Mouse (Mus musculus): ENCODE measurements at regions not wholly inside any gene's neighbourhood (a gene's known extent, or its start where the extent isn't known, plus 50 kb on each side); places are given as distances from the start of the nearest gene placed in this dataset.

GRCm38 (mm10) chr9:46737446-46737845 lies 261.1 kb upstream of the Gm4791 start:
- in situ Hi-C loops (cut with MboI, MseI) = loop anchor here (5.0 kb wide), 1 partner anchor 965 kb away; no protein-coding TSS in a partner anchor

GRCm38 (mm10) chr9:46736232-46736631 lies 262.3 kb upstream of the Gm4791 start:
- in situ Hi-C loops (cut with MboI, MseI) = loop anchor here (5.0 kb wide), 1 partner anchor 966 kb away; no protein-coding TSS in a partner anchor

DNA sequence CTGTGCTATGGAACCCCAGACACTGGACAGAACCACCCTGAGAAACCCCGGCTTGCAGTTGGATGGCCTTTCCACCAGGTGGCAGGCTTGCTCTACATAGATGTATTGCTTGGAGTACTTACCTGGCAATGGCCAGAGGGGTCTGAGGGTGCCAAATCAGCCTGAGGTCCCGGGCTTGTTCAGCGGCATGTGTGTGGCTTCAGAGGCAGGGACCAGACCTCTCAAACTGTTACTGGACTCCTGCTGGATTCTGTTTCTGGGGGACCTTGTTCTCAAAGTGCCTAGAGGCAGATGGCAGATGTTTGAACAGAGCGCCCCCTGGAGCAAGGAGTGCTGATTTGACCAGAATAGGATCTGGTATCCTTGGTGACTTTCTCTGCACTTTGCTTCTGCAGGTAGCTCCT lies 262.9 kb upstream of the Gm4791 start:
- in situ Hi-C loops (cut with MboI, MseI) = loop anchor here (5.0 kb wide), 1 partner anchor 967 kb away; no protein-coding TSS in a partner anchor

GRCm38 (mm10) chr9:46728465-46728864 lies 270.1 kb upstream of the Gm4791 start:
- in situ Hi-C loops (cut with MboI, MseI) = no loop called here

DNA sequence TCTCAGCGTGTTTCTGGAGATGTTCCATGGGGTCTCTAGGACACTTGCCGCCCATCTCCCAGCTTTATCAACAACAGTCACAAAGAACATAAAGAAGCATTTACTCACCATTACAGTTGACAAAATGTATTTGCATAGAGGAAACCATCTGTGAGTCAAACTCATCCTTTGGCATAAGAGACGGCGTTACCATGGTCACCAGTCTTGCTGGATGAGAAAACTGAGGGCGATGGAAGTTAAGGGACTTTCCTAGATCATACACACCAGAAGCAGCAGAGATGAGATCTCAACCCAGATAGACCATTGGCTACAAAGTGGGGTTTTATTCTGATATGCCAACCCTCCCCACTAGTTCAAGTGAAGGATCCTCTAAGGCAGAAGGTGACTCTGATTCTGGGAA lies 274.3 kb upstream of the Gm4791 start:
- in situ Hi-C loops (cut with MboI, MseI) = no loop called here

- in situ Hi-C loops (cut with MboI, MseI) = loop anchor here (10.0 kb wide), 1 partner anchor 1881 kb away; no protein-coding TSS in a partner anchor
Observed at GRCm38 (mm10) chr9:46713415-46713814, 285.1 kb upstream of the Gm4791 start.

GRCm38 (mm10) chr9:46704151-46704905 lies 294.2 kb upstream of the Gm4791 start:
- in situ Hi-C loops (cut with MboI, MseI) = no loop called here

DNA sequence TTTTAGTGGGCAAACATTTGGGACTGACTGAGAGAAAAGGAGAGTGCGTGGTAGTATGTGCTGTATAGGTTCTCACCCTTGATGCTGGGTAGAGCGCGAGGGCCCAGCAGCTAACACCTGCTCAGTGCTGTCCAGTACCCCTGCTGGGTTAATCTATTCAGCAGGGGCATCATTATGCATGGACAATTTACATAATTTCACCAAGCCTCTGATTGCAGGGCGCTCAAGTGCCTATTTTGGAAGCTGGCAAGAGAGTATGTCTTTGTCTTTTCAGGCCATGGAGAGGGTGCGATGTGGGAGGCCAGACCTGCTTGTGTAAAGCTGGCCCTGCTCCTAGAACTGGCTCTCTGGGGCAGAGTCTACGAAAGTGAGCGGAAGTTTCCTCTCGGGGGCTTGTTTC lies 294.9 kb upstream of the Gm4791 start:
- in situ Hi-C loops (cut with MboI, MseI) = no loop called here

GRCm38 (mm10) chr9:46702901-46703636 lies 295.5 kb upstream of the Gm4791 start:
- in situ Hi-C loops (cut with MboI, MseI) = no loop called here

DNA sequence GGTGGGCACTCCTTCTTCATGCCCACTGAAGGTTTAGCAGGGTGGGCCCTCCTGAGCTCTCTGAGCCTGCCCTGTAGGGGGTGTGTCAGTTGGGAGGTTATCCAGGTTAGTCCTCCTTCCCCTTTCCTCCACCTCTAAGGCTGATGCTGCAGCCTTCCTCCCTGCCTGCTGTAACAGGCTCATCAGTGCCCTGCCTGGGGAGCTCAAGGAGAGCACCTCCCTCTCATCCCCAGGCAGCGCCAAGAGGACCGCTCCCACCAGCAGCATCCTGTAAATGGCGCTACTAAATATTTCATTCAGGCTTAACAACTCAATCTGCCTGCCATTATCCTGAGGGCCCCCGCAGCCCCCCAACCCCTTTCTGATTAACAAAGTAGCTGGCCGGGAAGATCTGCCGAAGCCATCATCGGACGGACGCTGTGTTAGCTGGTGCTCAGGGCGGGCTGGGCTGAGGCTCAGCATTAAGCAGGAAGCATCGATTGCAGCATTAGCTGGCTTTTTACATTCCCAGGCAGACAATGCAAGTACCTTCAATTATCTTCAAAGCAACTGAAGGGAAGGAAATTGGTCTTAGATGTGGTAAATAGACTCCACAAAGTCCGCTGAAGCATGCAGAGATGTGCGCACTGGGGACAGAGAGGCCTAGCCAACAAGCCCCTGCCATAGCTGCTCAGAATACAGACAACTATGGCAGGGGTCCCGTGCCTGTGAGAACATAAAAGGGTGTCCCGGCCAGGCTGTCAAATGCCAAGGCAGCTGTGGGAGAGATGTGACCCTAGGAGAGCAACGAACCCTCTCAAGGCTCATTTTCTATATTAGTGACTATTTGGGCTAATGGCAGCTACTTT lies 296.3 kb upstream of the Gm4791 start:
- in situ Hi-C loops (cut with MboI, MseI) = no loop called here

DNA sequence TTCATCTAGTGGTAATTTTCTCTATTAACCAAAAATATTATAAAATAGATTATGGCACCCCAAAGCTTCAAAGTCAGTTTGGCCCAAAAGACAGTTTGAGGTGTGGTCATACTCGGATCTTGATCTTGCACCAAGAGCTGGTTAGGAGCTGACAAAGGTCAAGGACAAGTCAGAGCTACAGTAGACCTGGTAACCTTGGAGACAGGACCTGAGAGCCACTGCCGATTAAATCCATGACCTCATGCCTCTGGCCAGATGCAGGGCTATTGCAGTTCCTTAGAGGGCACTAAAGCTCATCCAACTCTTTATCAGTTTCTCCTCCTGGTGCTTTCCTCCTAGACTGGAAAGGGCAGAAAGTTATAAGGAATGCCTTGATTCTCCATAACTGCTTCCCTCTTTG lies 302.4 kb upstream of the Gm4791 start:
- in situ Hi-C loops (cut with MboI, MseI) = no loop called here

GRCm38 (mm10) chr9:46689331-46689730 lies 309.2 kb upstream of the Gm4791 start:
- in situ Hi-C loops (cut with MboI, MseI) = no loop called here

GRCm38 (mm10) chr9:46684113-46684850 lies 314.3 kb upstream of the Gm4791 start:
- in situ Hi-C loops (cut with MboI, MseI) = no loop called here

DNA sequence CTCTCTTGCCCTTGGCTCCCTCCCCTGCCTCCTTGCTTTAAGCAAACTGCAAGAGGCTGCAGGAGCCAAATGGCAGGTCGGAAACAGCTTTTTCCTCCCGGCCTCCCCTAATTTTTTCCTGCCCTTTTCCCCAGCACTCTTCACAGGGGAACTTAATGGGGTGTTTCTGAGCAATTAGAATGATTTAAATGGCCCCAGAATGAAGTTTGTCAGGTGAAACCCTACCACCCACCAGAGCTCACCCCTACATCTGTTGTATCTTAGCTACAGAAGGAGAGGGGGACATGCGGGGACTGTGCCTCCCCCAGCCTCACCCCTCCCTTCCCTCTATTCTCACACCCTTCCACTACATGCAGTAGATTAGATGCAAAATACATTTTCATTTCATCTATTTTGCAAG lies 326.5 kb upstream of the Gm4791 start:
- in situ Hi-C loops (cut with MboI, MseI) = no loop called here

- in situ Hi-C loops (cut with MboI, MseI) = no loop called here
Observed at GRCm38 (mm10) chr9:46654422-46654821, 334.6 kb upstream of the 4931429L15Rik start.

DNA sequence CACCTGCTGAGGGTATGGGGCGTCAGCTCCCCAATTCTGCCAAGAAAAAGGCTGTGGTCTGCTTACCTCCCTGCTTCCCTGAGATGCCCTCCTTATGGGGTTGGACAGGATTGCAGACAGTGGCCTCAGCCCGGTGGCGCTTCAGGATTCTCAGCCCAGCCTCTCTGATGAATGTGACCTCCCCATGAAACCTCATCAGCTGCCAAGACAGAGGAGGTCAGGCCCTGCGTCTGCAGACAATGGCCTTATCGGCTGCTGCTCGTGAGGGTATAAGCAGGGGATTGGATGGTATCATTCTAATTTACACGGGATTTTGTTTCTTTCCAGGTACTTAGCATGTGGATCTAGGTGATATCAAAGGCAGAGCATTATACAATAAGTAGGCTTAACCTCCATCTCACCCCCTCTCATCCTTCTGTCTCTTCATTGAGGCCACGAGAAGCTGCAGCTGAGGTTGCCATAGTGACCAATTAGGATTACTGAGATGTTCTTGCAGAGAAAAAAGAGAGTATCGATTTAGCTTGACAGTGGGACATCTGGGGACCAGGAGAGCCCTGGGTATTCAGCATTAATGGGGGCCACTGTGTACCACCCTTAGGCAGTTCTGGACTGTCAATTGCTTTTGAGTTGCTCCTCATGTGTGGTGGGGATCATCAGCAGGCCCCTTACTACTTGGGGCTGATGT lies 327.6 kb upstream of the 4931429L15Rik start:
- in situ Hi-C loops (cut with MboI, MseI) = no loop called here

DNA sequence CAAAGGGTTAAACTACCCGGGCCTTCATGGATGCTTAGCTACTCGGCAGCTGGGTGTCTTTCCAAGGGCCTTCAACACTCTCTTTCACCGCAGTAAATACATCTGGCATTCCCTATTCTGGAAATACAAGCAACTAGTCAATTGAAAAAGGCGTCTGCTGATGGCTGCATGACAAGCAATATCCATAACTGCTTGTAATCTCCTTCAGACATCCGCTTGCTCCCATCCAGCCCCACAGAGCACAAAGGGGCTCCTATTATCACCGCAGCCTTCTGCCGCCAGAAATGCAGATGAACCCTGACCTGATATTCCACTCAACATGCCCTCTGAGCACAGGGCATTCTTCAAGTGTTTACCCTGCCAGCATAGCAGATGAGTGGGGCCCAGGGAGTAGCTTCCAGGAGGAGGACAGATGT lies 325.7 kb upstream of the 4931429L15Rik start:
- in situ Hi-C loops (cut with MboI, MseI) = no loop called here

- in situ Hi-C loops (cut with MboI, MseI) = no loop called here
Observed at GRCm38 (mm10) chr9:46643551-46643950, 323.8 kb upstream of the 4931429L15Rik start.

DNA sequence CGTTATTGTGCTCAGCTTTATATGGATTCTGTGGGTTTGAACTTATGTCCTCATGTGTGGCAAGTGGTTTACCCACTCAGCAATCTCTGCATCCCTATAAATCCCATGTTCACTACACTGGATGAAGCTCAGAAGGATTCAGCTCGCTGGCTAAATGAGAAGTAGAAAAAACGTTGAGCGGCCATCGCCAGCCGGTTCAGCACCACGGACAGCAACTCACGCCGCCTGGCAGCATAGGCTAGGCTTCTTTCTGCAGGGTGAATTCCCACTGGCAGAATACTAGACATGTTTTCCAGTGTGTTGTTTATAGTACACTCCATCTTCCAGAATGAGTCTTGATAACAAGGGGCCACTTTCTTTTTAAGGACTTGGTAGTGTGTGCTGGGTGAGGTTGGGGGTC lies 322.9 kb upstream of the 4931429L15Rik start:
- in situ Hi-C loops (cut with MboI, MseI) = no loop called here

DNA sequence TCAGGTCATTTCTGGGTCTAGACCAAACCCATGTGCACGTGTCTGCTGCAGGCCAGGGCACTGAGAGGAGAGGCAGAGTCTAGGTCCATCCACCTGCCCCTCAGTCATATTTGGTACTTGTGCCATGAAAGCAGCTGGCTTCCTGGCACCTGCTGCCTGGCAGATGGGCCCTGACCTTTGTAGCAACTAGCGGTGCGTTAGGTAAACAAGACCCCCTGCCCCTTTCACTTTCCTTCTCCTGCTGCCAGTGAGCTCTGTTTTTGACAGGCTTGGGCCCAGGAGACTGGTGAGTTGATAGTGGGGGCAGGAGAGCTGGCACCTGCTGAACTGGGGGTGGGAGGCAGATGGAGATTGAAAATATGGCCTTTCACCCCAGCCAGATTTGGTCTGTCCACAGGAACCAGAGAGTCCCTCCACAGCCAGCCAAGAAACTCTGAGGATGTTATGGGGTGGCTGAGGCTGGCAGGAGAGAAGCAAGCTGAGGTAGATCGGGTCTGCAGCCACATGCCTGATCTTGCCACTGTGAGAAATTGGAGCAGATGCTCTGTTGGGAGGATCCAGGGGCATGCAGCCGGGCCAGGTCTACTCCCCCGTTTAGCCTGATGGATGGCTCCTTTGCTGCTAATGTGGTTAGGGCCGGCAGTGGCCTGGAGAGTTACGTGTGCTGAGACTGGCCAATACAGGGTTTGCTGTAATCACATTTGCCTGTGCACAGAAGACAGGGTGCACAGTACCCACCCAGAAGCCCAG lies 316.6 kb upstream of the 4931429L15Rik start:
- in situ Hi-C loops (cut with MboI, MseI) = no loop called here
